Mouse (Mus musculus): ENCODE measurements at regions not wholly inside any gene's neighbourhood (a gene's known extent, or its start where the extent isn't known, plus 50 kb on each side); places are given as distances from the start of the nearest gene placed in this dataset.

GRCm38 (mm10) chr13:34576392-34576791 lies 76.9 kb downstream of the Pxdc1 start:
- no peak for DNase-seq (ENCODE audit: low read depth, low spot score)

- peak; percentile 79 for DNase-seq (ENCODE audit: low read depth, low spot score)
These were observed 77.3 kb downstream of the Pxdc1 start for GRCm38 (mm10) chr13:34575997-34576314.

- peak; percentile 46 for DNase-seq (ENCODE audit: low read depth, low spot score)
These were observed 77.9 kb downstream of the Pxdc1 start for GRCm38 (mm10) chr13:34575179-34575996.

GRCm38 (mm10) chr13:34569312-34569711 lies 84.0 kb downstream of the Pxdc1 start:
- no peak for DNase-seq (ENCODE audit: low read depth, low spot score)

- DNase-seq (ENCODE audit: low read depth, low spot score): no peak
These were observed 86.6 kb downstream of the Pxdc1 start for GRCm38 (mm10) chr13:34566687-34567086.

- no peak for DNase-seq (ENCODE audit: low read depth, low spot score)
These were observed 103.0 kb downstream of the Pxdc1 start for GRCm38 (mm10) chr13:34550130-34550884.

GRCm38 (mm10) chr13:34540646-34541045 lies 112.6 kb downstream of the Pxdc1 start:
- no peak for DNase-seq (ENCODE audit: low read depth, low spot score)

- DNase-seq (ENCODE audit: low read depth, low spot score): no peak
These were observed 119.4 kb downstream of the Pxdc1 start for GRCm38 (mm10) chr13:34533896-34534295.

GRCm38 (mm10) chr13:34511332-34511731 lies 142.0 kb downstream of the Pxdc1 start:
- no peak for DNase-seq (ENCODE audit: low read depth, low spot score)

- no peak for DNase-seq (ENCODE audit: low read depth, low spot score)
These were observed 146.1 kb downstream of the Pxdc1 start for GRCm38 (mm10) chr13:34507224-34507623.

GRCm38 (mm10) chr13:34505861-34506260 lies 147.4 kb downstream of the Pxdc1 start:
- DNase-seq (ENCODE audit: low read depth, low spot score): no peak

GRCm38 (mm10) chr13:34504879-34505278 lies 148.4 kb downstream of the Pxdc1 start:
- DNase-seq (ENCODE audit: low read depth, low spot score): no peak

- DNase-seq (ENCODE audit: low read depth, low spot score): no peak
These were observed 153.9 kb upstream of the Slc22a23 start for GRCm38 (mm10) chr13:34498910-34499309.

GRCm38 (mm10) chr13:34497667-34498066 lies 152.7 kb upstream of the Slc22a23 start:
- DNase-seq (ENCODE audit: low read depth, low spot score): no peak

GRCm38 (mm10) chr13:34484831-34485230 lies 139.8 kb upstream of the Slc22a23 start:
- no peak for DNase-seq (ENCODE audit: low read depth, low spot score)

- peak; percentile 13 for DNase-seq (ENCODE audit: low read depth, low spot score)
These were observed 136.5 kb upstream of the Slc22a23 start for GRCm38 (mm10) chr13:34481461-34481860.

- no peak for DNase-seq (ENCODE audit: low read depth, low spot score)
These were observed 125.4 kb upstream of the Slc22a23 start for GRCm38 (mm10) chr13:34470410-34470809.

GRCm38 (mm10) chr13:34469568-34469967 lies 124.6 kb upstream of the Slc22a23 start:
- no peak for DNase-seq (ENCODE audit: low read depth, low spot score)

- DNase-seq (ENCODE audit: low read depth, low spot score): no peak
These were observed 123.3 kb upstream of the Slc22a23 start for GRCm38 (mm10) chr13:34468132-34468748.

GRCm38 (mm10) chr13:34465862-34466430 lies 121.0 kb upstream of the Slc22a23 start:
- no peak for DNase-seq (ENCODE audit: low read depth, low spot score)

- no peak for DNase-seq (ENCODE audit: low read depth, low spot score)
These were observed 120.5 kb upstream of the Slc22a23 start for GRCm38 (mm10) chr13:34465456-34465855.

GRCm38 (mm10) chr13:34464221-34464620 lies 119.2 kb upstream of the Slc22a23 start:
- no peak for DNase-seq (ENCODE audit: low read depth, low spot score)
